Mouse (Mus musculus) left cerebral cortex, postnatal 4 days (tissue): ENCODE measurements around the gene Ubap2l. TPM values are rescaled to one million over a fixed set of nuclear protein-coding genes. Genes with fewer than 3 reads are reported as not detected.
A peak's percentile ranks its signal among the peaks of the same experiment; 100 is the strongest.

Experiments
- DNase-seq: peaks from one replicate; pipeline ENCODE4 v3.0.0-alpha.2; 2022
- intact Hi-C: fragments of 180-260 bp; cut with DNase I; formaldehyde crosslinking; loops from one replicate; pipeline ENCODE4 v1.15.1; 2025
- total RNA-seq, 2 experiments: library from RNA; stranded (reverse); gene quantifications; 2 replicates each; pipeline ENCODE4 v1.2.3; 2021

The Ubap2l gene
- total RNA-seq, 2 experiments from 2014 or later: 212 to 217 TPM

DNA sequence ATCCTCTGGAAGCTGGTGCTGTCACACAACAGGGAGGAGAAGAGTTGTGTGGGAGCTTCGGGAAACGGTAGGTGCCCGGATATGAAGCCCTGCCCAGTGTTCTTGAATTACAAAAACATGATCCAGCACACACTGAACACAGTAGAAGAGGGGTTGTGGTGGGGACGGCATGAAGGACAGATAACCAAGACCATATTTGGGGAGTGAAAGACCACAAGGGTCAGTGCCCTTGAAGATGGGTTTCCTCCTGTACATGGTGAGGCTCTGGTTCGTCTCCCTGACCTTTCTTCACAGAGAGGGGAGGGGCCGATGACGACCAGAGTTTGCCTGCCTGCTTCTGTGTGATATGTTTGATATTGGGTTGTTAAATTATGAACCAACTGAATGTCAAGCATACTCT is 17.3 kb upstream of the Ubap2l start:
- no peak for DNase-seq
- intact Hi-C loops: no loop called here

DNA sequence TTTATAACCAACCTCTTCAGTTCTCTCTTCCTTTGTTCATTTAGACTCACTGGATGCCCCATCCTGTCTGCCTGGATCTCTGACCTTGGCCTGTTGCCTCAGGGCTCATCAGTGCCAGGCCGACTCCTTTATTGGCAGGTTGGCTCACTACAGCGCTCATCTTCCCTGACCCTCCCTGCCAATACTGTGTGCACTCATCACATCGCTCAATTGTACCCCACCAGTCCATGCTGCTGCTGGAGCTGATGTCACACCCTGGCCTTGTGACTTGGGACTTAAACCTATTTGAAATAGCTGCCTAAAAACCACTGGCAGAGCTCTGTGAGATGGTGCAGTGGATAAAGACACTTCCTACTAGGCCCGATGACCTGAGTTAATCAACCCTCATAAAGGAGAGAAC is 15.4 kb upstream of the Ubap2l start:
- DNase-seq: no peak
- intact Hi-C loops: no loop called here

DNA sequence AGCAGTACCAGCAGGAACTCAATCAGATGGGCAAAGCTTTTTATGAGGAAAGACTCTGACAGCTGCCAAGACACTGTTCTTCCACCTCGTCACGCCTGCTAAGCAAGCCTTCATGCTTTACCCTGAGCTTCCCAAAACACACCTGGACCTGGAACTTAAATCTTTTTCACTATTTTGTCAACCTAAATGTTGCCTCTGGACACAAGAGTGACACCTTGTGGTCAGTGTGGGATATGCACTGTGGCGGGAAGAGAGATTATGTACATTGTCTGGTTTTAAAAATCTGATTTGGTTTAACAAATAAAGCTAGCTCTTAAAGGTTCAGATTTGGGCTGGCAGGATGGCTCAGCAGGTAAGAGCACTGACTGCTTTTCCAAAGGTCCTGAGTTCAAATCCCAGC is 13.1 kb upstream of the Ubap2l start:
- intact Hi-C loops: no loop called here
- DNase-seq: peak; percentile 37

DNA sequence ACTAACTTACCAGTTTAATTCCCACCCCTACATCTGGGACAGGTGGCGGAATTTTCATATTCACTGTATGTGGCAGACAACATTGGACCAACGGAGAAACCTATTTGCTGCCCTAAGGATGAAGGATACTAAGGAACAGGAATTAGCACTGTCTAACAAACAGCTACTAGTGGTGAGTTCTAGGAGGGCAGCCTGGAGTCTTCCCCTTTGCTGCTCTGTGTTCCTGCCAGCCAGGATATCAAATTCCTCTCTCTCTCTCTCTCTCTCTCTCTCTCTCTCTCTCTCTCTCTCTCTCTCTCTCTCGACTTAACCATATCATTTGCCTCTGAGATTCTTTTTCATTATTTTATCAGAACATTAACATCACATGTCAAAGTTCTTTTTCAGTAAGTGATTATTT is 12.0 kb upstream of the Ubap2l start:
- intact Hi-C loops: no loop called here
- no peak for DNase-seq

DNA sequence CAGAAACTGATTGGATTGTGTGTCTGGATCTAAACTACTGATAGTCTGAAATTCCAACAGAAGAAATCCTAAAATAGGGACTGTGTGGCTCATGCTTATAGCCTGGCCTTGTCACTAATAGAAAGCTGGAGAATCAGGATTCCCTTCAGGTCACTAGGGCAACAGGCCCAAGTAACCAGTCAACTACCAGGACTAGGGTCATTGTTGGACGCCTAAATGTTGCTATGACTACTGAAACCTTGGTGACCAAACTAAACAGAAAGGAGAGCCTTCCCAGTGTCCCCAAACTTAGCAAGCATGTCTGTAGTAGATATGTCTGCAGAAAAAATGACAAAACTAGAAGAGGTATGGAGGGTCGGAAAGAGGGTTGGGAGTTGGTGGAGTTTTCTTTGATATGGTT is 10.1 kb upstream of the Ubap2l start:
- DNase-seq: no peak
- intact Hi-C loops: no loop called here

DNA sequence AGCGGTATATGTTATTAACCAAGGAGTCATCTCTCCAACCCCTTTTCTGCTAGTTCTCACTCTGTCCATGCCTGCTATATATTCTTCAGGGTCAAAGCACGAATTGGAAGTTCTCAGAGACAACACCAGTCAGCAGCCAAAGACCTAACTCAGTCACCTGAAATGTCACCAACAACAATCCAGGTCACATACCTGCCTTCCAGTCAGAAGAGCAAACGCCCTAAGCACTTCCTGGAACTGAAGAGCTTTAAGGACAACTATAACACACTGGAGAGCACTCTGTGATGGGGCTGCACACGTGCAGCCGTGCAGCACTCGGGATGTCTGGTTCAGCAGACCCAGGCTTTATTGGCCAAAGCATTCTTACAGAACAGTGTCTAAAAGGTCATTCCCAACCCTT is 9.1 kb upstream of the Ubap2l start:
- no peak for DNase-seq
- intact Hi-C loops: no loop called here

DNA sequence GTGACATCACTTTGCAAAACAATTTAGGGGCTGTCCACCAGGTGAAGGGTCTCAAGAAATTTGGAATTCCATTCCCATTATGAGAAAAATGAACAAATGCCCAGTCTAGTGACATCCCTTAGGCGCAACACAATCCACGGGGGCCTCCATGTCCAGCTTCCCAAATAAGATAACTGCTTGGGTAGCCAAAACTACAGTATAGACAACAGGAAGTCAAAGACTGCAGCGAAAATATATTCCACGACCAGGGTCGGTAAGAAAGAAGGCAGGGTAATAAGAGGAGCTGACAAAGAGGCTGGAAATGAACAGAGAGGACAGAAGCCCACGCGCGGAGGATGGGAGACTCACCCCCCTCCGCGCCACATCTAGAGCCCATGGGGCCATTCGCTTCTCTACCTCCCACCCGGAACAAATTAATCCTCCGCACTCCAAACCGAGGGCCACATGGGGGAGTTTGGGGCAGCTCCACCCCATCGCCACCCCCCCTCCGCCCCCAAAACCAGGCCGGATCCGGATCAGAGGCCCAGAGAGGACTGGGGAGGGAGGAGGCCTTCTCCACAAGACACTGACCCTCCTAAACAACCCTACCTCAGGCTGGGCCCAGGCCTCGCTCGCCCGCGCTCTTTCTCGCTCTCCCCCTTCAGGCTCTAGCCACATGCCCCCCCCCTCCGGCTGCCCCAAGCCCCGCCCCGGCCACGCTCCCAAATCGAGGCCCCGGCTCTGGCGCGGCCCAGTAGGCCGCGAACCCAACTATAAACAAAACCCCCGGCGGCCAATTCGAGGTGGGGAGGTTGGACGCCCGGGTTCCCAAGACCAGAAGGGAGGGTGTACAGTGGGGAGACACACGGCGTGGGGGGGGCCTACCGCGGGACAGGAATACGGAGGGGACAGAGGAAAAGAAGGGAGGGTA is 732 bp downstream of the Ubap2l start, which contains the start of gene 4933434E20Rik:
Gene 4933434E20Rik, plus strand, starts transcription at position 196 of the 910 bp plus-strand sequence.
- intact Hi-C loops: no loop called here

DNA sequence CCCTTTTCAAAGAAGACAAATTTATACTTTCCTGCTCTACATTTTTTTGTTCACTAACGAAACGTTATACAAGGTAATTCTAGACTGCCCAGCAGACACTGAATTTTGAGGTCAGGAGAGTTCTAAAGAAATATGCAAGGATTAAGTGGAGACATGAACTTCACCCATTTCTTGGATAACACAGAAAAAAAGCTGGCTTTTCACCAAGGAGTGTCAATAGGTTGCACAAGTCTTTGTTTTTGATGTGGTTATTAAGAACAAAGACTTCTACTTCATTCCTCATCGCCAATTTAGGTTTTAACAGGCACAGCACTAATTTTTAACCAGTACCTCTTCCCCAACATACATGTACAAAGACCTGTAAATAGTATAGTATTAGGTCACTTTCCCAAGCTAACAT is 2.7 kb downstream of the Ubap2l start:
- DNase-seq: no peak
- intact Hi-C loops: loop anchor here (5.0 kb wide), 1 partner anchor 42 kb away; no protein-coding TSS in a partner anchor

More for the DNA sequence above, 732 bp downstream of the Ubap2l start, which contains the start of gene 4933434E20Rik:
- DNase-seq: peak; percentile 68

DNA sequence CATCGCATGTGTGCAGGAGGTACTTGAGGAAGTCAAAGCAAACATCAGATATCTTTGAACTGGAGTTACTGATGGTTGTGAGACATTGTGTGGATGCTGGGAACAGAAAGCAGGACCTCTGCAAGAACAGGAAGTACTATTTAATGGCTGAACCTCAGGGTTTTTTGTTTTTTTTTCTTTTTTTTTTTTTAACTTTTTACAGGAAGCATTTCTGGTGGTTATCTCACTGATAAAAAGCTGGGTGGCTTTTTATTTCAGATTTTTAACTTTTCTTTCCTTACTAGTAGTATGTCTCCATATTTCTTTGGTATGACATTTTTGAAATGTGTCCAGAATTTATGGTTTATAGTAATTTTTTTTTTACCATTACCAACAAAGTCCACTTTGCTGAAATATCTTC is 16.2 kb downstream of the Ubap2l start:
- intact Hi-C loops: loop anchor here (5.0 kb wide), 1 partner anchor 34 kb away; no protein-coding TSS in a partner anchor
- DNase-seq: no peak

DNA sequence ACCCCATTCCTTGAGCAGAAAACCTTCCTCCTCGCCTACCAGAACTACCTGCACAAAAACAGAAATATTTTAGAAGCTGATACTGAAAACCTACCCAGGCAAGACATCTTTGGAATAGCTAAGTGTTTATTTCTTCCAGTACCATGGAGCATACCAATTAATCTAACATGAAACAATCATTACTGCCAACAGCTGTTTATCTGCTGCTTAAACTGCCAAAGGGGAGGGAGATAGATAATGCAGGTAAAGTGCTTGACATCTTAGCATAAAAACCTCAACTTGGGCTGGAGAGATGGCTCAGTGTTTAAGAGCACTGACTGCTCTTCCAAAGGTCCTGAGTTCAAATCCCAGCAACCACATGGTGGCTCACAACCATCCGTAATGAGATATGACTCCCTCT is 17.8 kb downstream of the Ubap2l start:
- DNase-seq: no peak
- intact Hi-C loops: loop anchor here (5.0 kb wide), 1 partner anchor 32 kb away; no protein-coding TSS in a partner anchor

DNA sequence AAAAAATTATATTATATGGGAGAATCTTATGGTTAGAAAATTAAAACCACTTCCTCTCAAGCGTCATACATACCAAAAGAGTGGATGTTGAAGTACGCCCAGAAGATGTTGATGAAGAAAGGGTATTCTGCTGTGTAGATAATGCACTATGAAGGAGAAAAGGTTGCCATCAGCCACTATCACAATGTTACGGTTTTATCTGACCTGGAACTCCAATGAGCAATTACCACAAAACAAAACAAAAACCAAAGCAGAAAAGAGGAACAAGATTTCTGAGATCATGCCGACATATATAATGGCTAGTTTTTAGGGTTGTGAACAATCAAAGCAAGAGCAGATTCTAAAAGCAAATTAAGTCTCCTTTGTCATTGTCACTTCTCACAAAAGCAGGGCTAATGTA is 35.8 kb downstream of the Ubap2l start:
- DNase-seq: no peak
- intact Hi-C loops: loop anchor here (10.0 kb wide), 1 partner anchor 962 kb away; no protein-coding TSS in a partner anchor

DNA sequence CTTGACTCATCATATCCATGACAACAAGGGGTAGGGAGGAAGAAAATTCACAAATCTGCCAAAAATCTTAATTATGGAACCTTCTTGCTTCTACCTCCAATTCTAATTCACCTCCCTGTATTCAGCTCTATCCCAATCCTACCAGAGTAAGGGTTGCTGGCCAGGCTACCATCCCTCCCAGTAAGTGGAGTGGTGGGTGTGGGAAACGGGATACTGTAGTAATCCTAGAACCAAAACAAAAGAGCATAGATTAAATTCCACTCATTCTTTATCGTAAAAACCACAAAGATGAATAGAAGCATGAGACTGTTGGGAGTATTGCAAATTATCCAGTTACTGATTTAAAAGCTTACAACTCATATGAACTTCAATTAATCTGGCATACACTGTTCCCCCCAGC is 42.1 kb downstream of the Ubap2l start:
- intact Hi-C loops: loop anchor here (10.0 kb wide), 1 partner anchor 955 kb away; no protein-coding TSS in a partner anchor
- no peak for DNase-seq

DNA sequence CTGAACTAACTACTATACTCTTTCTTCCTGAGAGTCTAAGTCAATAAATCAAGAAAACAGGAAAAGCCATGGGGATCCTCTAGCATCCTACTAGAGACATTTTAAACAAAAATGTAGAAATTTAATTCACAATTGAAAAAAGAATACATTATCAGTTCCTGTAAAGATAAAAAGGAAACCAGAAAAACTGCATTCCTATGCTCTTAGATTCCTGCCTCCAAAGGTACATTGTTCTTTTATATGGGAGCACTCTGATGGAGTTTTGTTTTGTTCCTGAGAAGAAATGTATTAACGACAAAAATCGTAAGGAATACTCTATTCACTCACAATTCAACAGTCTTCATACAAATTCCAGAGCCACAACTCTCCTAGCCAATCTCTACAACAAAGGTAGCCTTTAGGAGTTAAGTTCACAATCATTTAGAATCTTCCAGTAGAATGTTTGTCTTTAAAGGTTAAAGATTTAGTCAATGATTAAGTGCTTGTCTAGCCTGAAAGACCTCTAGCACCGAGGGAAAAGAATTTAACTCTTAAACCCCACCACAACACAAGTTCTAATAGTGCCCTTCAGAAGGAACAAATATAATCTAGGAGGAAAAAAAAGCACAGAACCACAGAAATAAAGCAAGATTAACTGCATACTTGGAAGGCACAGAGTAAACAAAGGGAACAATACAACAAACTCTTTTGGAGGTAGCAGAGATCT is 48.2 kb downstream of the Ubap2l start:
- intact Hi-C loops: loop anchor here (5.0 kb wide), 1 partner anchor 33 kb away; no protein-coding TSS in a partner anchor
- DNase-seq: no peak

DNA sequence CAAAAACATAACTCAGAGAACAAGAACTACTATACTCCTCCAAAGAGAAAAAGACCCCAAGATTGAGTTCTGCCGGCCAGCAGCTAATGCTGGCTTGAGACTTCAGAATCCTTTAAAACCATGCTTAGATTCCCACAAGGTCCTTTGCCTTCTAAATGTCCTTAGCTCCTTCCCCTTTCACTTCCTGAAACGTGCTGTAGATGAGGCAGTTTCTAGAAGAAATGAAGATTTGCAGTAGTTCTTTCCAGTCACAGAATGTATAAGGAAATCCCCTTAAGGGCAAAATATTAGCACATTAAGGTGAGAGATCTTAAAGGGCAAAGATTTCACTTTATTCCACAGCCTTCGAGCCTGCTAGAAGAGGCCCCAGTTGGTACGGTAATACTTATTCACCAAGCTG is 52.6 kb downstream of the Ubap2l start:
- no peak for DNase-seq
- intact Hi-C loops: loop anchor here (5.0 kb wide), 1 partner anchor 37 kb away; no protein-coding TSS in a partner anchor

DNA sequence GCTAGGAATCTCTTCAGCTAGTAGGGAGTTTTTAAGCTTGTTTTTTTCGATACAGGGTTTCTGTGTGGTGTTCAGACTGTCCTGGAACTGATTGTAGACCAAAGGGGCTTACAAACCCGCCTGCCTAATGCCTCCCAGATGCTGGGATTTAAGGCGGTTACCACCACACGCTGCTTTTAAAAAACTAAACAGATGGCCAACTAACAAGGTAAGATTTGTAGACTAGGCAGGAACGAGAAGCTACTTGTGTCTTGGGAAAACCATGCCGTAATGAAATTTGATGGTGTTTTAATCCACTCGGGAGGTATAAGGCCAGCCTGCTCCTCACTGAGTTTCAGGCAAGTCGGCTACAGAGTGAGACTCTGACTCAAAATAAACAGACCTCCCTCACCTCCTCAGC is 53.3 kb downstream of the Ubap2l start:
- DNase-seq: no peak
- intact Hi-C loops: no loop called here

DNA sequence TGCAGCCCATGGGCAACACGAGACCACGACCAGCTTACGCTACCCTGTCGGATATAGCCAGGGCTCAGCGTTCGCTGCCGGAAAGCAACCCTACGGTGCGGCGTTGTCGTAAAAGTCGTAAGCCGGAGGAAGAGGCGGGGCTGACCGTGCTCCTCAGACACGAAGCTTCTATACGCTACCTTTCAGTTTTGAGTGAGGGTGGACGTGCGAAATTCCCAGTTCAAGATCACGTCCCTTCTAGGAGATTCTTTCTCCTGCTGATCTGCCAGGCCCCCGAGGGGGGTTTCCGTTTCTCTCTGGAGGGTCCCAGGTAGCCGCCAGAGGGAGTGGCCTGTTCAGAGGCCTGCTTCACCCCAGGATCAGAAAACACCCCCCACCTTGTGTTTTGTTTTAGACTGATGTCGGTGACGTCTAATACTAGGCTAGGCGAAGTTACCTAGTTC is 53.8 kb downstream of the Ubap2l start, which contains the start of gene Hax1:
Gene Hax1, minus strand, starts transcription at position 169 of the 443 bp plus-strand sequence.
- intact Hi-C loops: no loop called here
- peak; percentile 94 for DNase-seq

DNA sequence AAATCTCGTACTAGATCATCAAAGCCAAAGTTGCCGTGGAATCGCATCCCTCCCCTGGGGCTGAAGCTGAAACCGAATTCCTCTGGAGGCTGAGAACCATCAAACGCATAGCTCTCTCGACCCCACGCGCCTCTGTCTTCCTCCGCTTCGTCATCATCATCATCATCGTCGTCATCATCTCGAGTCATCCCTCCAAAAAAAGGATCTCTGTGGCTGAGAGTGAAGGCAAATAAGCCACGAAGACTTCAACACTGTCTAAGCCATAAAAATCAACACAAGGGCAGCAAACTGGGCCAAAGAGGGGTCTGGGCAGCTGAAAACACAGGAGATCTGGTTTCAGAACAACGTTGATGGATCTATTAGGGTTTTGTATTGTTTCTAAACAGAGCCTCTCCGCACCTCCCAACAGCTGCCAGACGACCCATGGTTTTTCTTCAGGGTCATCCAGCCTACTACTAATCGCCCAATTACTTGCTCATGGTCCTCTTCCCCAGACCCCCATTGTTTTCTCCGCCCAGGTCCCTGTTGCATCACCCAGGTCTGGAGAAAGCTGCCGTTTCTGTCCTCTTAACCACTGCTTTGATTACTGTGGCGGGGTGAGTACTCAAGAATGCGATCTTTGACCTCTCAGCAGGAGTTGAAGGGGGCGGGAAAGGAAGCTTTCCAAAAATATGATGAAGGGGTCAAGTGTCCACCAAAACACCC is 54.5 kb downstream of the Ubap2l start:
- intact Hi-C loops: no loop called here
- peak; percentile 5 for DNase-seq

DNA sequence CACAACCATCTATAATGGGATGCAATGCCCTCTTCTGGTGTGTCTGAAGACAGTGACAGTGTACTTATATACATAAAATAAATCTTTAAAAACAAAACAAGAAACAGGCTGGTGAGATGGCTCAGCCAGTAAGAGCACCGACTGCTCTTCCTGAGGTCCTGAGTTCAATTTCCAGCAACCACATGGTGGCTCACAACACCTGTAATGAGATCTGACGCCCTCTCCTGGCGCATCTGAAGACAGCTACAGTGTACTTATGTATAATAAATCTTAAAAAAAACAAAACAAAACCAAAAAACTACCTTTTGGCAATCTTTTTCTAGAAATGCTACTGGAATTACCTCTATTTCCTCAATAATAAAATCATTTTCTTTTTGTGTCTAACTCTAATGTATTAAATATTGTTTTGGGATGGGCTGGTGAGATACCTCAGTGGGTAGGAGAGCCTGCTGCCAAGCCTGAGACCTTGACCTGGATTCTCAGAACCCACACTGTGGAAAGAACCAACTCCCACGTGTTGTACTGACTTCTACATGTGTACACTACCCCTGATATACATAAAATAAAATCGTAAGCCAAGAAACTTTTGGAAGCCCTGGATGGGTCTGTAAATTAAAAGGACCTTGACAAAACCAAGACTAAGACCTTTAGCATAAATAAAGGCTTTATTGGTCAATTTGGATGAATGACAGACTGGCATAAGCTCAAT is 57.5 kb downstream of the Ubap2l start:
- DNase-seq: no peak

DNA sequence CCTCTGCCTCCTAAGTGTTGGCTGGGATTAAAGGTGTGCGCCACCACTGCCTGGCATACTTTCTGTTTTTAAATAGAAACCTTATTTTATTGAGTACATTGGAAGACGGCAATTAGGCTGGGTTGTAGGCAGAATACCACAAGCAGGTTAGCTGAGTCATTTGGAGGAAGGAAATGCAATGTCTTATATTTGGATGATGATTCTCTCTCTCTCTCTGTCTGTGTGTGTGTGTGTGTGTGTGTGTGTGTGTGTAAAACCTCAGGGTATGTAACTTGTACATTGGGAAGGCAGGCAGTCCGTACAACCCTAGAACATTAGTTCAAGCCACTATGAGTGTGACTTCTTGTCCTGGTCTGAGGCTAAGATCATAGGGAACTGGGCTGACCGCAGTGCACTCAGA is 64.6 kb downstream of the Ubap2l start:
- DNase-seq: no peak
- intact Hi-C loops: no loop called here

More for the DNA sequence above, 57.5 kb downstream of the Ubap2l start:
- intact Hi-C loops: no loop called here

DNA sequence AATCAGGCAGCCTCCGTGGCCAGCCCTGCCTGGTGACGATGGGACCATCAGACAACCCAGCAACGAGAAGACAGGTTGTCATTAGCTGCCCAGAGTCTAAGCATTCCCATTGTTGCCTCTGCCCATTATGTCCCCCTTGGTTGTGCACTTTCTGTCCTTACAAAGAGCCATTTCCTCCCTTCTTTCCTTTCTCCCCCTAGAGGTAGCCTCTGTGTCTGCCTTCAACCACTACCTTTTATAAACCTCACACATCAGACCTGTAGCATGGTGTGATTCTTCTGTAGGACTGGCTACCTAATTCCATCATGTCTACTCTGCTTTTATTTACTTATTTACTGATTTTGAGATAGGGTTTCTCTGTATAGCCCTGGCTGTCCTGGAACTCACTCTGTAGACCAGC is 65.2 kb downstream of the Ubap2l start:
- no peak for DNase-seq
- intact Hi-C loops: no loop called here
